Mouse (Mus musculus): Measurements from ENCODE around the gene Wipf2.

DNA sequence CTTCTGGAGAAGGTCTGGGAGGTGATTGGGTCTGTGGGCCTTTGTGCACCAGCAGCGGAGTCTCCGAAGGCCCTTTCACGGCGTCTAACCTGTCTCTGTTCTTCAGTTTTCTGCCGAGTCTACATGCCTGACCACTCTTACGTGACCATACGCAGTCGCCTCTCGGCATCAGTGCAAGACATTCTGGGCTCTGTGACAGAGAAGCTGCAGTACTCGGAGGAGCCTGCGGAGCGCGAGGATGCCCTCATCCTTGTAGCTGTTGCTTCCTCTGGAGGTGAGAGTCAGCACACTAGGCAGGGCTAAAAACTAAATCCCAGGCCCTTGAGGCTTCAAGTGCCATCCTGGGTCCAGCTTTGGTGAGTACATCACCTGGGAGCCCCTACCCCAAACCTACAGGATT, 17.4 kb upstream of the Wipf2 start:
- TF ChIP-seq CTCF (conservative IDR thresholded peaks at IDR 0.05; ENCODE audit: insufficient read depth, insufficient read length, low read depth, low read length) (no peak), POLR2A (IDR thresholded peaks at IDR 0.05; ENCODE audit: low read depth, low read length) (no peak)
